Mouse (Mus musculus): ENCODE data around the gene 1700003F12Rik. TPM values are rescaled to one million over a fixed set of nuclear protein-coding genes. Genes with fewer than 3 reads are reported as not detected.

The 1700003F12Rik gene
- polyA plus RNA-seq, 1 experiment from 2014 or later: 1.1 TPM

DNA sequence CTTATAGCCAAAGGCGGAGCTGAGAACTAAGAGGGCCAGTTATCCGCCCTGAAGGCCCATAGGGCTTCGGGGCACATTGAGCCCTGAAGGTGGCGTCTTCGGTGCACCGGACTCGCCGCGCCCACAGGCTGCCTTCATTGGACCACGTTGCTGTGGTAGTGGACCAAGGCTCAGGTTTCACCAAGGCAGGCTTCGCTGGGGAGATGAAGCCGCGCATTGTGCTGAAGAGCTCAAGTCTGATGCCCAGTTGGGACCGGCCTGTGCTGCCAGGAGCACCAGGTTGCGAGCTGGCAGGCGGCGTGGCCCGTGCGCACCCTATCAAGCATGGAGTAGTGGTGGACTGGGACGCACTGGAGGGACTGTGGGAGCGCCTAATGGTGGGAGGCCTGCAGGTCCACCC is 5.0 kb downstream of the 1700003F12Rik start:
- WGBS: 43% methylated on average over 21 of the region's 21 CpGs
- Histone ChIP-seq H3K4me3 (replicated peaks; ENCODE audit: low read depth, low read length) (no peak overlapping the region), H3K27ac (replicated peaks; ENCODE audit: low read depth, low read length) (no peak overlapping the region), H3K9me3 (ENCODE audit: control insufficient read depth, low read length) (no peaks in the 10 kb centered on the region), H3K27me3 (ENCODE audit: control insufficient read depth, insufficient read depth, low read length) (peaks cover 7% of the 10 kb centered on the region; the same call in 1 of the 2 replicates), H3K4me1 (ENCODE audit: control insufficient read depth, insufficient read depth, low read length) (peaks cover 18% of the 10 kb centered on the region), H3K36me3 (ENCODE audit: control insufficient read depth, insufficient read depth, low read length) (no peaks in the 10 kb centered on the region), H3K9ac (replicated peaks; ENCODE audit: low read length) (no peak overlapping the region), H3K4me2 (ENCODE audit: low read length) (peak overlapping the region; percentile 30)
- no peak for DNase-seq
- ATAC-seq (ENCODE audit: low FRiP score, low TSS enrichment): peak; percentile 3; the same call in 1 of the 2 replicates

DNA sequence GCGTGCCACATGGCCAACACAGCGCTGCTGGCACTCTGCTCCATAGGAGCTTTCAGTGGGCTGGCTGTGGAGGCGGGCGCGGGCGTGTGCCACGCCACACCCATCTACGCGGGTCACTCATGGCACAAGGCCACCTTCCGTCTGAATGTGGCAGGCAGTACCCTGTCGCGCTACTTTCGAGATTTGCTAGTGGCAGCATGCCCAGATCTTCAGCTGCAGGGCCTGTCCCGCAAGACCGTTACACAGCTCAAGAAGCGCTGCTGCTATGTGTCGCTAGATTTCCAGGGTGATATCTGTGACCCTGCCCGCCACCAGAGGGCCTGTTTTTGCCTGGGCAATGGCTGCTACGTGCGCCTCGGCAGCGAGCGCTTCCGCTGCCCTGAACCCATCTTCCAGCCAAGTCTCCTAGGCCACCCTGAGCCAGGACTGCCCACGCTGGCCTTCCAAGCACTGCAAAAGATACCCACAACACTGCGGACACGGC is 5.6 kb downstream of the 1700003F12Rik start:
- peak overlapping the region; percentile 49 for H3K27ac ChIP-seq (replicated peaks; ENCODE audit: low read depth, low read length)
- H3K4me1 ChIP-seq (ENCODE audit: control insufficient read depth, insufficient read depth, low read length): peaks cover 20% of the 10 kb centered on the region
- H3K27me3 ChIP-seq (ENCODE audit: control insufficient read depth, insufficient read depth, low read length): peaks cover 7% of the 10 kb centered on the region; the same call in 1 of the 2 replicates
- 28% methylated on average over 27 of the region's 27 CpGs for WGBS
- H3K9ac ChIP-seq (replicated peaks; ENCODE audit: low read length): no peak overlapping the region
- peak; percentile 76 for DNase-seq
- H3K4me2 ChIP-seq (ENCODE audit: low read length): peak overlapping the region; percentile 30
- H3K36me3 ChIP-seq (ENCODE audit: control insufficient read depth, insufficient read depth, low read length): no peaks in the 10 kb centered on the region
- peak; percentile 35; the same call in 1 of the 2 replicates for ATAC-seq (ENCODE audit: low FRiP score, low TSS enrichment)
- H3K9me3 ChIP-seq (ENCODE audit: control insufficient read depth, low read length): no peaks in the 10 kb centered on the region
- H3K4me3 ChIP-seq (replicated peaks; ENCODE audit: low read depth, low read length): no peak overlapping the region

DNA sequence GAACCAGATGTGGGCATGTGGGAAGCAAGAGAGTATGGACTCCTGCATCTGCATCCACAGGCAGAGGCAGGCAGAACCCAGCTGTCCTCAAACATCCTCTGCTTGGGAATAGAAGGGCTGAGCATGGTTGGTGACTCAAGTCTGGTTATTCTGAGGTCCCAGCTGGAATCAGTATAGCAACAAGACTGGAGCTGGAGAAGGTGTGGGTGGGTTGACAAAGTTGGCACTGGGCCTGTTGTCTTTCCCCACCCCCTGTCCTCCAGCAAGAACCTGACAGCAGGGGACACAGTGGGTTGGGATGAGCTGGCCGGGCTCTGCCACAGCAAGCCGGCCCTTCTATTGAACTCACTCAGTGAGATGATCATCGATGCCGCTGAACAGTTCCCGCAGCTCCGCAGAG is 8.3 kb downstream of the 1700003F12Rik start:
- Histone ChIP-seq H3K9ac (replicated peaks; ENCODE audit: low read length) (no peak overlapping the region), H3K9me3 (ENCODE audit: control insufficient read depth, low read length) (no peaks in the 10 kb centered on the region), H3K27me3 (ENCODE audit: control insufficient read depth, insufficient read depth, low read length) (peaks cover 7% of the 10 kb centered on the region; the same call in 1 of the 2 replicates), H3K27ac (replicated peaks; ENCODE audit: low read depth, low read length) (no peak overlapping the region), H3K4me1 (ENCODE audit: control insufficient read depth, insufficient read depth, low read length) (peaks cover 27% of the 10 kb centered on the region), H3K36me3 (ENCODE audit: control insufficient read depth, insufficient read depth, low read length) (no peaks in the 10 kb centered on the region), H3K4me3 (replicated peaks; ENCODE audit: low read depth, low read length) (no peak overlapping the region), H3K4me2 (ENCODE audit: low read length) (no peak overlapping the region)
- 79% methylated on average over 6 of the region's 6 CpGs for WGBS
- no peak for ATAC-seq (ENCODE audit: low FRiP score, low TSS enrichment)
- DNase-seq: no peak

DNA sequence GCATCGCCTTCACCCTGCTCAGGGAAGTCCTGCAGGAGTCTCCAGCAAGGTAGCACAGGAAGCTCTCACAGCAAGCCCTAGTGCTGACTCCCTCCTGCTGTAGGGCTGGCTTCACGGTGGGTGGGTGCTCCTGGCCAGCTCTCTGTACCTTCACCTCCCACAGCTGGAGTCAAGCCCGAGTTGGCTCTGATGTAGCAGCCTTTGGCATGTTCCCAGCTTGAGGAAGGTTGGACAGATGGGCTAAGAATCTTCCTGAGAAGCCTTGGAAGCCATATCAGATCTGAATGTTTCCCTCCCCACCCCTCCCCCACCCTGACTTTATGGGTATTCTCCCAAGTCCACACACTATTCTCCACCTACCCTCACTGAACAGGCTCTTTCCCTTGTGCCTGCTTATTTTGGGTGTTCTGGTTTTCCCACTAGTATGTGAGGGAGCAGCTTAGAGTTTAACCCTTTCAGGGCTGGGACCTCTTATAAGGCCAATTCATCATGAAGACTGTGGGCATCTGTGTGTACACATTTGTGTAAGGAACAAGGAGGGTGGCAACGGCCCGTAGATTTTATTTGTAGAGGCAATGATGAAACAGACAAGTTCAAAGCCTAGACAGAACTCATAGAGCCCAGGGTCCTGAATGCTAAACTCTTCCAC is 10.4 kb downstream of the 1700003F12Rik start:
- DNase-seq: peak; percentile 44
- Histone ChIP-seq H3K4me3 (replicated peaks; ENCODE audit: low read depth, low read length) (no peak overlapping the region), H3K36me3 (ENCODE audit: control insufficient read depth, insufficient read depth, low read length) (no peaks in the 10 kb centered on the region), H3K4me2 (ENCODE audit: low read length) (peak overlapping the region; percentile 74), H3K9me3 (ENCODE audit: control insufficient read depth, low read length) (no peaks in the 10 kb centered on the region), H3K4me1 (ENCODE audit: control insufficient read depth, insufficient read depth, low read length) (peaks cover 20% of the 10 kb centered on the region), H3K9ac (replicated peaks; ENCODE audit: low read length) (no peak overlapping the region), H3K27me3 (ENCODE audit: control insufficient read depth, insufficient read depth, low read length) (no peaks in the 10 kb centered on the region; the same call in 1 of the 2 replicates), H3K27ac (replicated peaks; ENCODE audit: low read depth, low read length) (peak overlapping the region; percentile 20; the same call in 1 of the 2 replicates)
- no peak for ATAC-seq (ENCODE audit: low FRiP score, low TSS enrichment)
- WGBS: 48% methylated on average over 5 of the region's 5 CpGs

DNA sequence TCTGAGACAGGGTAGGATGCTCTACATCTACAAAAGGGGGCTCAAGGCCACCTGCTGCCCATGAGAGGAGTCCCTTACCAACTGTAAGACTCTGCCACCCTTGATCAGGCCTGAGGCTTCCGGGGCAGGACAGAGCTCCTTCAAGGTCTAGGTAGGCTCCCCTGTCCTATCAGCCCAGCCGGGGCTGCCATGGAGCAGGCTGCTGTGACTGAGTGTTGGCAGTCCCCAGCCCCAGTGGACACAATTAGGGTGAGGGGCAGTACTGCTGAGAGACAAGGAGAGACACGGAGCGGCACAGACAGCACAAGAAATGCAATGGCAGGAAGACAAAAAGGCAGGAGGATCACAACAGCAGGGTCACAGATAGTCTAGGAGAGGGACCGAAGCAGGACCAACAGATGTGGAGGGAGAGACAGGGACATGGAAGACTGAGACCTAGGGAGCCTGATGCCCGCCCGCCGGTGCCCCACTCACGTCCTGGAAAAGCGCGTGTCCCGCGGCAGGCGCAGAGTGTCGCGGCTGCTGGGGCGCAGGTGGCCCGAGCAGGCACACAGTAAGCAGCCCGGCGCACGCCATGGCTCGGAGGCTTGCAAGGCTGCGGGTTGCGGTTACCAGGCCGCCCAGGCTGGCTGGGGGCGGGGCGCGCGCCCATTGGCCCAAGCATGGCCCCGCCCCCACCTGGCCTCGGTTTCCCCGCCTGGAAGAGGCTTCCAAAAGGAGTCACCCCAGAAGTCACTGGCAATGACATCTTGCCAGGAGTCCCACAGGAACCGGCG is 11.6 kb downstream of the 1700003F12Rik start, which contains the start of gene Necab3:
Gene Necab3, minus strand, starts transcription at position 627 of the 776 bp plus-strand sequence.
- 3% methylated on average over 34 of the region's 34 CpGs for WGBS
- H3K4me1 ChIP-seq (ENCODE audit: control insufficient read depth, insufficient read depth, low read length): peaks cover 18% of the 10 kb centered on the region
- H3K36me3 ChIP-seq (ENCODE audit: control insufficient read depth, insufficient read depth, low read length): no peaks in the 10 kb centered on the region
- no peaks in the 10 kb centered on the region for H3K27me3 ChIP-seq (ENCODE audit: control insufficient read depth, insufficient read depth, low read length)
- peak; percentile 78 for DNase-seq
- peak; percentile 65 for ATAC-seq (ENCODE audit: low FRiP score, low TSS enrichment)
- no peaks in the 10 kb centered on the region for H3K9me3 ChIP-seq (ENCODE audit: control insufficient read depth, low read length)
- H3K4me2 ChIP-seq (ENCODE audit: low read length): peak within 1 kb of the TSS; percentile 74
- H3K4me3 ChIP-seq (replicated peaks; ENCODE audit: low read depth, low read length): peak within 1 kb of the TSS; percentile 36
- H3K27ac ChIP-seq (replicated peaks; ENCODE audit: low read depth, low read length): no peak within 1 kb of the TSS; the same call in 1 of the 2 replicates
- H3K9ac ChIP-seq (replicated peaks; ENCODE audit: low read length): peak within 1 kb of the TSS; percentile 54

DNA sequence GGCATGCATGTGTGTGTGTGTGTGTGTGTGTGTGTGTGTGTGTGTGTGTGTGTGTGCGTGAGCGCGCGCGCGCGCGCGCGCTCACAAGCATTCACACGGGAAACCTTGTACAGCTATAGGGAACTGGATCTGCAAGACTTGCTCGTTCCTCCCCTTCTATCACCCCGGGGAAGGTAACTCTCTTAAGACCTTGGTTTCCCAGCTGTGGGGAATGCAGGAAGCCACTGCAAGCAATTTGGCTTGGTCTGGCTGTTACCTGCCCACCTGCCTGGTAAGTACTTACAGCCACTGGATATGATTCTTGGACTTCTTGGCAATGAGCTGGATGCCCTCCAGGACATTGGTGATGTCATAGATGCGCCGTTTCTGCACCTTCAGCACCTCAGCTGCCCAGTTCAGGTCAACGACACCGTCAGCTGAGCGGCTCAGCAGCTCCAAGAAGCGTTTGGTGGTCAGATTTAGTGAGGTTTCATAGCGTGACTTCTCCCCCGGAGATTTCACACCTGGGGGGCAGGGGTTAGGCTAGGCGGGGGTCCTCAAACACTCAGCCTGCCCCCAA is 16.8 kb downstream of the 1700003F12Rik start:
- H3K9me3 ChIP-seq (ENCODE audit: control insufficient read depth, low read length): no peaks in the 10 kb centered on the region
- peaks cover 13% of the 10 kb centered on the region for H3K4me1 ChIP-seq (ENCODE audit: control insufficient read depth, insufficient read depth, low read length)
- no peak for DNase-seq
- H3K36me3 ChIP-seq (ENCODE audit: control insufficient read depth, insufficient read depth, low read length): no peaks in the 10 kb centered on the region
- H3K27ac ChIP-seq (replicated peaks; ENCODE audit: low read depth, low read length): no peak overlapping the region
- H3K9ac ChIP-seq (replicated peaks; ENCODE audit: low read length): no peak overlapping the region
- no peak overlapping the region for H3K4me3 ChIP-seq (replicated peaks; ENCODE audit: low read depth, low read length)
- 95% methylated on average over 22 of the region's 22 CpGs for WGBS
- no peaks in the 10 kb centered on the region for H3K27me3 ChIP-seq (ENCODE audit: control insufficient read depth, insufficient read depth, low read length)
- no peak for ATAC-seq (ENCODE audit: low FRiP score, low TSS enrichment)
- no peak overlapping the region for H3K4me2 ChIP-seq (ENCODE audit: low read length)

DNA sequence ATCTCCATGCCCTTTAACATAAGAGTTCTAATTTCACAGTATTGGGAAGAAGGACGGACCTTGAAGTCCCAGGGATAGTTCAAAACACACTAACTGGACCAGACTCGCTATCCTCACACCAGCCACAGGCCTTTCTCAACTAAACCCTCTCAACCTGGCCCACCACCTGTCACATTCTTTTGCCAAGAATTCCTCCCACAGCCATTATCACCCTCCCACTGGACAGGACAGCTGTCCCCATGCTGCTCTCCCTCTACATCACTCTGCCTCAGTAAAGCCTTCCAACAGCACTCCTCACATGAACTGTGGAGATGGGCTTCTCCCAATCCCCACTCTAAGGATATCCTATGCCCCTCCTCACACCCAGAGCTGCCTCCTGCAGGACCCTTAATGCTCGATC is 18.7 kb downstream of the 1700003F12Rik start:
- peaks cover 7% of the 10 kb centered on the region; the same call in 1 of the 2 replicates for H3K4me1 ChIP-seq (ENCODE audit: control insufficient read depth, insufficient read depth, low read length)
- no peaks in the 10 kb centered on the region for H3K36me3 ChIP-seq (ENCODE audit: control insufficient read depth, insufficient read depth, low read length)
- H3K4me3 ChIP-seq (replicated peaks; ENCODE audit: low read depth, low read length): no peak overlapping the region
- H3K4me2 ChIP-seq (ENCODE audit: low read length): no peak overlapping the region
- 63% methylated on average over 3 of the region's 3 CpGs for WGBS
- H3K27ac ChIP-seq (replicated peaks; ENCODE audit: low read depth, low read length): 0 out of 2 replicates have a peak overlapping the region, but pooled peaks have one; percentile 8
- H3K27me3 ChIP-seq (ENCODE audit: control insufficient read depth, insufficient read depth, low read length): no peaks in the 10 kb centered on the region
- H3K9ac ChIP-seq (replicated peaks; ENCODE audit: low read length): no peak overlapping the region; the same call in 1 of the 2 replicates
- DNase-seq (no peak), ATAC-seq (ENCODE audit: low FRiP score, low TSS enrichment) (no peak)
- H3K9me3 ChIP-seq (ENCODE audit: control insufficient read depth, low read length): no peaks in the 10 kb centered on the region

DNA sequence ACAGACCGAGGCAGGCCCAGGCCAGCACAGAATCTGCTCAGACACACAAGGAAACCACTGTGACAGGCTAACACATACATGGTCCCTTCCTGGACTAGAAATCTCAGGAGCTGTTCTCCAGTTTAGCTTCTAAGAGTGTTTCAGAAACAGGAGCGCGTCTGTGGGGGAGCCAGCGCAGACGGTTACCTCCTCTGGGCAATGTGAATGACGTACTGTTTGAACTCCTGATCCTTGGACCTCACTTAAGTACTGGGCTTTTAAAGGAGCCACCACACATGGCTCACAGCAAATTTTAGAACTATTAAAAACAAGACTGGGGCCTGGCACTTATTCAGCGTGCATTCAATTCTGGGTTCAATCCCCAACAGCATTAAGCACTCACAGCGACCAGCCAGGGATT is 19.8 kb downstream of the 1700003F12Rik start:
- Histone ChIP-seq H3K4me1 (ENCODE audit: control insufficient read depth, insufficient read depth, low read length) (peaks cover 7% of the 10 kb centered on the region; the same call in 1 of the 2 replicates), H3K9ac (replicated peaks; ENCODE audit: low read length) (no peak overlapping the region), H3K36me3 (ENCODE audit: control insufficient read depth, insufficient read depth, low read length) (no peaks in the 10 kb centered on the region), H3K27me3 (ENCODE audit: control insufficient read depth, insufficient read depth, low read length) (no peaks in the 10 kb centered on the region), H3K4me2 (ENCODE audit: low read length) (no peak overlapping the region), H3K4me3 (replicated peaks; ENCODE audit: low read depth, low read length) (no peak overlapping the region), H3K27ac (replicated peaks; ENCODE audit: low read depth, low read length) (no peak overlapping the region), H3K9me3 (ENCODE audit: control insufficient read depth, low read length) (no peaks in the 10 kb centered on the region)
- DNase-seq: no peak
- WGBS: 46% methylated on average over 8 of the region's 8 CpGs
- no peak for ATAC-seq (ENCODE audit: low FRiP score, low TSS enrichment)

All from midbrain, embryonic 14.5 days (tissue).